Mouse (Mus musculus): ENCODE results near the gene Olfr157. TPM values are rescaled to one million over a fixed set of nuclear protein-coding genes. Genes with fewer than 3 reads are reported as not detected.

Olfr157 gene
- polyA plus RNA-seq, 1 experiment from 2014 or later, result not detected

GRCm38 (mm10) chr4:43795296-43795695, 44.7 kb downstream of the Olfr157 start:
- 77% methylated on average over 6 of the region's 6 CpGs for WGBS
- Histone ChIP-seq H3K4me2 (ENCODE audit: low read depth, low read length) (no peak overlapping the region), H3K4me3 (ENCODE audit: low read depth, low read length) (no peak overlapping the region), H3K4me1 (ENCODE audit: control insufficient read depth, insufficient read depth, low read length) (no peaks in the 10 kb centered on the region), H3K9ac (replicated peaks; ENCODE audit: low read length) (no peak overlapping the region), H3K36me3 (replicated peaks; ENCODE audit: control insufficient read depth, insufficient read depth, low read depth, low read length) (no peaks in the 10 kb centered on the region), H3K9me3 (replicated peaks; ENCODE audit: control insufficient read depth, low read length) (no peaks in the 10 kb centered on the region), H3K27ac (replicated peaks; ENCODE audit: low read depth, low read length) (no peak overlapping the region), H3K27me3 (ENCODE audit: control insufficient read depth, insufficient read depth, low read length) (no peaks in the 10 kb centered on the region)
- ATAC-seq (replicated peaks; ENCODE audit: insufficient number of reproducible peaks, low FRiP score, low TSS enrichment, low read depth), result no peak
- DNase-seq (ENCODE audit: low spot score), result no peak

Other genes starting within 250 kb of the Olfr157 start
- 16.6 and 18.2 TPM in 2 replicates for gene Npr2, start 208.3 kb downstream of the Olfr157 start, polyA plus RNA-seq (2014; fragmentation: Nextera tagmentation; extraction: Ambion mirVana)
- 1.1 and 1.8 TPM in 2 replicates for gene Spag8, start 186.6 kb downstream of the Olfr157 start, polyA plus RNA-seq (2014; fragmentation: Nextera tagmentation; extraction: Ambion mirVana)
- gene Hint2, start 183.7 kb downstream of the Olfr157 start, polyA plus RNA-seq (2014; fragmentation: Nextera tagmentation; extraction: Ambion mirVana), result 76.3 and 84.7 TPM in 2 replicates
- gene Tmem8b, start 171.2 kb downstream of the Olfr157 start, polyA plus RNA-seq (2014; fragmentation: Nextera tagmentation; extraction: Ambion mirVana), result 2.1 and 3.2 TPM in 2 replicates
- 2.8 and 3.0 TPM in 2 replicates for gene Fam221b, start 171.1 kb downstream of the Olfr157 start, polyA plus RNA-seq (2014; fragmentation: Nextera tagmentation; extraction: Ambion mirVana)
- not detected in 2 replicates for gene Olfr70, start 139.4 kb downstream of the Olfr157 start, polyA plus RNA-seq (2014; fragmentation: Nextera tagmentation; extraction: Ambion mirVana)
- not detected in 2 replicates for gene Olfr71, start 129.9 kb downstream of the Olfr157 start, polyA plus RNA-seq (2014; fragmentation: Nextera tagmentation; extraction: Ambion mirVana)
- gene Hrct1, start 113.0 kb downstream of the Olfr157 start, polyA plus RNA-seq (2014; fragmentation: Nextera tagmentation; extraction: Ambion mirVana), result 0.18 and 0.20 TPM in 2 replicates
- gene Spaar, start 110.2 kb downstream of the Olfr157 start, polyA plus RNA-seq (2014; fragmentation: Nextera tagmentation; extraction: Ambion mirVana), result 0.04 and 0.08 TPM in 2 replicates
- not detected in 2 replicates for gene Olfr159, start 69.2 kb downstream of the Olfr157 start, polyA plus RNA-seq (2014; fragmentation: Nextera tagmentation; extraction: Ambion mirVana)
- 0.26 TPM in 1 of 2 replicates, not detected in the other for gene Olfr156, start 16.3 kb downstream of the Olfr157 start, polyA plus RNA-seq (2014; fragmentation: Nextera tagmentation; extraction: Ambion mirVana)
- not detected in 2 replicates for gene Olfr155, start 11.4 kb upstream of the Olfr157 start, polyA plus RNA-seq (2014; fragmentation: Nextera tagmentation; extraction: Ambion mirVana)
- gene Reck, start 35.3 kb upstream of the Olfr157 start, polyA plus RNA-seq (2014; fragmentation: Nextera tagmentation; extraction: Ambion mirVana), result 21.7 and 24.3 TPM in 2 replicates
- 135 and 142 TPM in 2 replicates for gene Glipr2, start 117.2 kb upstream of the Olfr157 start, polyA plus RNA-seq (2014; fragmentation: Nextera tagmentation; extraction: Ambion mirVana)
- gene Ccin, start 143.3 kb upstream of the Olfr157 start, polyA plus RNA-seq (2014; fragmentation: Nextera tagmentation; extraction: Ambion mirVana), result not detected in 2 replicates
- 272 and 273 TPM in 2 replicates for gene Clta, start 164.3 kb upstream of the Olfr157 start, polyA plus RNA-seq (2014; fragmentation: Nextera tagmentation; extraction: Ambion mirVana)
- gene Gne, start 244.0 kb upstream of the Olfr157 start, polyA plus RNA-seq (2014; fragmentation: Nextera tagmentation; extraction: Ambion mirVana), result 20.3 TPM in 2 replicates